Mouse (Mus musculus) neural tube, embryonic 15.5 days (tissue): ENCODE measurements at regions not wholly inside any gene's neighbourhood (a gene's known extent, or its start where the extent isn't known, plus 50 kb on each side); places are given as distances from the start of the nearest gene placed in this dataset.
A peak's percentile ranks its signal among the peaks of the same experiment; 100 is the strongest.

ENCODE experiments used
- ATAC-seq: fragments of 200-750 bp; cut with Nextera tagmentation; 2 replicates; pipeline ENCODE4 v1.8.0; 2017; ENCODE audit warnings: mild to moderate bottlenecking, moderate TSS enrichment, moderate library complexity; ENCODE audit not compliant: low FRiP score
- H3K27ac ChIP-seq: fragments of 300-500 bp; sonication (generic); replicated peaks from 2 replicates; pipeline ENCODE4 v1.5.1; 2015; ENCODE audit warnings: mild to moderate bottlenecking, inconsistent platforms
- H3K27me3 ChIP-seq: fragments of 300-500 bp; sonication (generic); replicated peaks from 2 replicates; pipeline ENCODE4 v1.6.1; 2015; ENCODE audit warnings: inconsistent platforms
- H3K36me3 ChIP-seq: fragments of 300-500 bp; sonication (generic); 2 replicates; pipeline ENCODE4 v1.6.1; 2015; ENCODE audit warnings: inconsistent platforms
- H3K4me1 ChIP-seq: fragments of 300-500 bp; sonication (generic); 2 replicates; pipeline ENCODE4 v1.6.1; 2015; ENCODE audit warnings: inconsistent platforms
- H3K4me2 ChIP-seq: fragments of 300-500 bp; sonication (generic); 2 replicates; pipeline ENCODE4 v1.6.1; 2015; ENCODE audit warnings: inconsistent platforms, mild to moderate bottlenecking, moderate library complexity
- H3K4me3 ChIP-seq: fragments of 300-500 bp; sonication (generic); replicated peaks from 2 replicates; pipeline ENCODE4 v1.5.1; 2015; ENCODE audit warnings: mild to moderate bottlenecking, inconsistent platforms
- H3K9ac ChIP-seq: fragments of 300-500 bp; sonication (generic); replicated peaks from 2 replicates; pipeline ENCODE4 v1.6.1; 2015; ENCODE audit warnings: mild to moderate bottlenecking, inconsistent platforms
- H3K9me3 ChIP-seq: fragments of 300-500 bp; sonication (generic); replicated peaks from 2 replicates; pipeline ENCODE4 v1.6.1; 2016; ENCODE audit warnings: inconsistent platforms
- WGBS: fragments of 180-500 bp; shearing (Covaris S2); methylation state at CpG from one replicate; pipeline ENCODE4 v1.1.7; 2015; ENCODE audit warnings: mixed read lengths; 5-methylcytosine and 5-hydroxymethylcytosine counted together

GRCm38 (mm10) chr8:8892996-8893395 lies 202.7 kb upstream of the Arglu1 start:
- no peak for ATAC-seq
- Histone ChIP-seq H3K9ac (no peak overlapping the region), H3K27ac (no peak overlapping the region), H3K4me2 (no peak overlapping the region), H3K4me3 (no peak overlapping the region), H3K36me3 (no peaks in the 10 kb centered on the region), H3K4me1 (no peaks in the 10 kb centered on the region), H3K9me3 (no peaks in the 10 kb centered on the region), H3K27me3 (no peaks in the 10 kb centered on the region)
- WGBS = 15% methylated on average over 3 of the region's 3 CpGs

GRCm38 (mm10) chr8:8877286-8877685 lies 187.0 kb upstream of the Arglu1 start:
- ATAC-seq = no peak
- WGBS = 12% methylated on average over 5 of the region's 5 CpGs
- H3K9me3 ChIP-seq = no peaks in the 10 kb centered on the region

GRCm38 (mm10) chr8:8876879-8877278 lies 186.6 kb upstream of the Arglu1 start:
- no peak for ATAC-seq
- H3K4me1 ChIP-seq = no peaks in the 10 kb centered on the region
- no peak overlapping the region for H3K4me3 ChIP-seq
- H3K9ac ChIP-seq = no peak overlapping the region
- no peaks in the 10 kb centered on the region for H3K36me3 ChIP-seq
- H3K4me2 ChIP-seq = no peak overlapping the region
- H3K9me3 ChIP-seq = no peaks in the 10 kb centered on the region
- WGBS = 39% methylated on average over 9 of the region's 9 CpGs
- H3K27ac ChIP-seq = no peak overlapping the region
- H3K27me3 ChIP-seq = no peaks in the 10 kb centered on the region

More at GRCm38 (mm10) chr8:8877286-8877685, 187.0 kb upstream of the Arglu1 start:
- H3K4me2 ChIP-seq = no peak overlapping the region
- no peak overlapping the region for H3K27ac ChIP-seq
- no peak overlapping the region for H3K4me3 ChIP-seq
- no peaks in the 10 kb centered on the region for H3K4me1 ChIP-seq
- H3K9ac ChIP-seq = no peak overlapping the region
- no peaks in the 10 kb centered on the region for H3K36me3 ChIP-seq
- H3K27me3 ChIP-seq = no peaks in the 10 kb centered on the region

- no peak overlapping the region for H3K4me2 ChIP-seq
- H3K27ac ChIP-seq = no peak overlapping the region
- no peak for ATAC-seq
- H3K4me3 ChIP-seq = no peak overlapping the region
- H3K36me3 ChIP-seq = no peaks in the 10 kb centered on the region
- no peaks in the 10 kb centered on the region for H3K4me1 ChIP-seq
- H3K9ac ChIP-seq = no peak overlapping the region
- no peaks in the 10 kb centered on the region for H3K27me3 ChIP-seq
- H3K9me3 ChIP-seq = no peaks in the 10 kb centered on the region
- 87% methylated on average over 6 of the region's 6 CpGs for WGBS
Measured at GRCm38 (mm10) chr8:8876469-8876868, 186.1 kb upstream of the Arglu1 start.

DNA sequence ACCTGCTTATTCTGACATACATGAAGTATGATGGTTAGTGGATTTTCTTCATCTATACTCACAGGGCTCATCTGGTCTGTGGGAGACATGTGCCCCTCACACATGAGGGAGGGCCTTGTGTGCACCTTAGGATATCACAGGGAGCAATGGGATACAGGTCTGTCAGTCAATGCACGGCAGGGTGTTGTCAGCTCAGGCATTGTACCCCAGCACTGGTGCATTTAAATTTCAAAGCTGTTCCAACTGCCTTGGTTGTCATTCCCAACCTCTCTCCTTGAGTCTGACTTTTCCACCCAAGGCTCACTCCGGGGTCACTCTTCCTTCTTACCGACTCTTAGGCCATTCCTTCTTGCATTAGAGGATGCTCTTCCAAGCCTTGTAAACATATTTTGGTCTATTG lies 181.6 kb upstream of the Arglu1 start:
- WGBS = 33% methylated on average over 3 of the region's 3 CpGs
- no peak overlapping the region for H3K27ac ChIP-seq
- no peak overlapping the region for H3K9ac ChIP-seq
- H3K36me3 ChIP-seq = no peaks in the 10 kb centered on the region
- no peaks in the 10 kb centered on the region for H3K9me3 ChIP-seq
- peaks cover 16% of the 10 kb centered on the region for H3K4me1 ChIP-seq
- ATAC-seq = no peak
- H3K4me3 ChIP-seq = no peak overlapping the region
- H3K4me2 ChIP-seq = no peak overlapping the region
- H3K27me3 ChIP-seq = no peaks in the 10 kb centered on the region

DNA sequence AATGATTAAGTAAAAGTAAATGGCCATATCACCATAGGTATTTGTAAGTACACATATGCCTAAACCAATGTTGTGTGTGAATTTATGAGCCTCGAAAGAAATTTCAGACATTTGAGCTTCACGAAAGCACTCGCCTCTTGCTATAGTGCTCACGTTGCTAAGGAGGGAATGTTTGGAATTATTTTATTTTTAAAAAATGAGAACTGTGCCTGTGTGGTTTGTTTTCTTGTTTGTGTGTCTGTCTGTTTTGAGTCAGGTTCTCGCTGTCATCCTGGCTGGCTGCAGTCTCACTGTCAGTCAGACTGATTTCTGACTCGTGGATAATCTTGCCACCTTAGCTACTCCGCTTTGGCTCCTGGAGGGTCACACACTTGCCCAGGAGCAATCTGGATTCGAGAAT lies 180.7 kb upstream of the Arglu1 start:
- Histone ChIP-seq H3K9ac (no peak overlapping the region), H3K4me2 (no peak overlapping the region), H3K4me1 (peaks cover 16% of the 10 kb centered on the region), H3K36me3 (no peaks in the 10 kb centered on the region), H3K27ac (no peak overlapping the region), H3K27me3 (no peaks in the 10 kb centered on the region), H3K9me3 (no peaks in the 10 kb centered on the region), H3K4me3 (no peak overlapping the region)
- no peak for ATAC-seq
- 27% methylated on average over 8 of the region's 8 CpGs for WGBS

- Histone ChIP-seq H3K4me3 (no peak overlapping the region), H3K27me3 (no peaks in the 10 kb centered on the region), H3K4me2 (no peak overlapping the region), H3K27ac (no peak overlapping the region), H3K4me1 (peaks cover 16% of the 10 kb centered on the region), H3K9ac (no peak overlapping the region), H3K9me3 (no peaks in the 10 kb centered on the region), H3K36me3 (no peaks in the 10 kb centered on the region)
- 0 out of 2 replicates have a peak, but pooled peaks have one; percentile 28 for ATAC-seq
- WGBS = 2% methylated on average over 4 of the region's 4 CpGs
Measured at GRCm38 (mm10) chr8:8870487-8870886, 180.2 kb upstream of the Arglu1 start.

DNA sequence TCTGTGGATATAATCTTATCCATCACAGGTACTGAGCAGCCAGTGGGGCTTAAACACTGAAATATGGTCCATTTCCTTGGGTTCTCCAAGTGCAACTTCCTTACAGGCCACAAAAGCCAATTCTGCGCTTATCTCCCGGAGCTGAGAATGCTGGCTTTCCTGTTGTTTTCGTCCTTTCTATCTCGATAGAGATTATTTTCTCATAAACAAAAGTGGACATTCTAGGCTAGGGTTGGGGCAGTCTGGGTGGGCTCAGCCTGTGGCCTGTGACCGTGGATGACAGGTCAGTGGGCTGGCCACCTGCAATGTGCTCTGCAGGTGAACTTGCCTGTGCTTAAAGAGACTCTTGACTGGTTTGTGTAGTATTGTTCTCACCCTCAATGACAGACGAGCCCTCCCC lies 179.0 kb upstream of the Arglu1 start:
- Histone ChIP-seq H3K4me3 (no peak overlapping the region), H3K4me1 (peaks cover 16% of the 10 kb centered on the region), H3K36me3 (no peaks in the 10 kb centered on the region), H3K27me3 (no peaks in the 10 kb centered on the region), H3K4me2 (no peak overlapping the region), H3K27ac (no peak overlapping the region), H3K9ac (no peak overlapping the region), H3K9me3 (no peaks in the 10 kb centered on the region)
- 43% methylated on average over 6 of the region's 6 CpGs for WGBS
- ATAC-seq = no peak

- Histone ChIP-seq H3K27ac (no peak overlapping the region), H3K9me3 (no peaks in the 10 kb centered on the region), H3K27me3 (no peaks in the 10 kb centered on the region), H3K4me3 (no peak overlapping the region), H3K9ac (no peak overlapping the region), H3K4me2 (no peak overlapping the region), H3K4me1 (peaks cover 16% of the 10 kb centered on the region), H3K36me3 (no peaks in the 10 kb centered on the region)
- 73% methylated on average over 8 of the region's 8 CpGs for WGBS
- ATAC-seq = no peak
Measured at GRCm38 (mm10) chr8:8867924-8868323, 177.6 kb upstream of the Arglu1 start.

GRCm38 (mm10) chr8:8867126-8867777 lies 176.9 kb upstream of the Arglu1 start:
- H3K4me2 ChIP-seq = no peak overlapping the region
- H3K9me3 ChIP-seq = no peaks in the 10 kb centered on the region
- H3K27me3 ChIP-seq = no peaks in the 10 kb centered on the region
- no peak overlapping the region for H3K27ac ChIP-seq
- H3K4me1 ChIP-seq = peaks cover 16% of the 10 kb centered on the region
- no peak overlapping the region for H3K9ac ChIP-seq
- H3K36me3 ChIP-seq = no peaks in the 10 kb centered on the region
- WGBS = 68% methylated on average over 9 of the region's 9 CpGs
- no peak for ATAC-seq
- no peak overlapping the region for H3K4me3 ChIP-seq

DNA sequence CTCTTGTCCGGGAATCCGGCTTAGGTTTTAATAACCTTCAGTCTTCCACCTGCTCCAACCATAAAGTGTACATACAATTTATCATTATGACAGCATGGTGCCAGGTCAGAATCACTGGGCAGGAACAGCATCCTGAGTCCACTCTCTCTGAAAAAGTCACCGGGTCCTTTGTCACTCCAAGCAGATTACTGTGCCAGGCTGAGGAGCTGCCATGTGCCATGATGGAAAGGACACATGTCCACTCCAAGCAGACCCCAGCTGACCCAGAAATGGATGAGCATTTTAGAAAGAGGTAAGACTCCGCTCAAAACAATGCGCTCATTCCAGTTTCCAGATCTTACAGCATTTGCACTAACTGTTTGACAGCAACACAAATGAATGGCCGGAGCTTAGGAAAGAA lies 172.4 kb upstream of the Arglu1 start:
- no peak overlapping the region for H3K4me3 ChIP-seq
- H3K4me2 ChIP-seq = no peak overlapping the region
- H3K9ac ChIP-seq = no peak overlapping the region
- no peaks in the 10 kb centered on the region for H3K9me3 ChIP-seq
- 74% methylated on average over 6 of the region's 6 CpGs for WGBS
- no peaks in the 10 kb centered on the region for H3K27me3 ChIP-seq
- no peak overlapping the region for H3K27ac ChIP-seq
- H3K36me3 ChIP-seq = no peaks in the 10 kb centered on the region
- peaks cover 4% of the 10 kb centered on the region; the same call in 1 of the 2 replicates for H3K4me1 ChIP-seq
- ATAC-seq = no peak

DNA sequence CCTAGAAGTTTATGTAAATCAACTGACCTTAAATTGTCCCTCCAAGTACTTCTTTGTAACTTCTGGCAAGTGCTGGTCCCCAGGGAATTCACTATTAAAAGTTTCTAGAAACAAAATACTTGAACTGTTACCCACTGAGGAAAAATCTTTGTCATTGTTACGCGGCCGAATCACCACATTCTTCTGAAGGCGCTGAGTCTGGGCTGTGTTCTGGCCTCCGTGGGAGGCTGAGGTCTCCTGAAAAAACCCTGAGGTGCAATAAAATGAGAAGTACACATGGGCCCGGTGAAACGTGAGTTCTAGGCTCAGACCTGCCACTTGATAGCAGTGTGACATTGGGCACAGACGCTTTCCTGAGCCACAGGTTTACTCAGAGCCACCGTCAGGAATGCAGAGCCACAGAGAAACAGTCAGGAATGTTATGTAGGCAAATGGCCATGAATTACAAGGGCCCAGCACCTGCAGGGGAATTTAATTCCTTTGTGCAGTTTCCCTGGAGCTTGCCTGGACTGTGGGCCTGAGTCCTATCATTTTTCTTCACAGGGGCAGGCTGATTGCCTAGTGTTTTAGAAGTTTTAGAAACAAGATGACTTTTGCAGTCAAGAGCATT lies 171.1 kb upstream of the Arglu1 start:
- Histone ChIP-seq H3K4me2 (no peak overlapping the region), H3K9me3 (no peaks in the 10 kb centered on the region), H3K27ac (no peak overlapping the region), H3K9ac (no peak overlapping the region), H3K4me3 (no peak overlapping the region), H3K27me3 (no peaks in the 10 kb centered on the region), H3K36me3 (no peaks in the 10 kb centered on the region), H3K4me1 (peaks cover 4% of the 10 kb centered on the region; the same call in 1 of the 2 replicates)
- ATAC-seq = no peak
- 55% methylated on average over 9 of the region's 9 CpGs for WGBS
